Mouse (Mus musculus): ENCODE results near the gene Evpl.

Evpl gene

GRCm38 (mm10) chr11:116255090-116255981 lies 17.5 kb upstream of the Evpl start:
- DNase-seq (ENCODE audit: inconsistent ontology term), result no peak

- peak; percentile 94 for DNase-seq (ENCODE audit: inconsistent ontology term)
Measured at GRCm38 (mm10) chr11:116254627-116255026, 16.8 kb upstream of the Evpl start.

GRCm38 (mm10) chr11:116253076-116253600 lies 15.3 kb upstream of the Evpl start:
- DNase-seq (ENCODE audit: inconsistent ontology term), result no peak

GRCm38 (mm10) chr11:116250898-116251297 lies 13.0 kb upstream of the Evpl start:
- DNase-seq (ENCODE audit: inconsistent ontology term), result no peak

- DNase-seq (ENCODE audit: inconsistent ontology term), result no peak
Measured at GRCm38 (mm10) chr11:116247502-116248222, 9.8 kb upstream of the Evpl start.

- DNase-seq (ENCODE audit: inconsistent ontology term), result no peak
Measured at GRCm38 (mm10) chr11:116245616-116246015, 7.7 kb upstream of the Evpl start.

GRCm38 (mm10) chr11:116244580-116244979 lies 6.7 kb upstream of the Evpl start:
- DNase-seq (ENCODE audit: inconsistent ontology term), result no peak

GRCm38 (mm10) chr11:116241744-116242235 lies 3.9 kb upstream of the Evpl start:
- no peak for DNase-seq (ENCODE audit: inconsistent ontology term)

GRCm38 (mm10) chr11:116239797-116240196 lies 1.9 kb upstream of the Evpl start:
- DNase-seq (ENCODE audit: inconsistent ontology term), result peak; percentile 43

- no peak for DNase-seq (ENCODE audit: inconsistent ontology term)
Measured at GRCm38 (mm10) chr11:116234901-116235300, 3.0 kb downstream of the Evpl start.

GRCm38 (mm10) chr11:116232427-116232826 lies 5.5 kb downstream of the Evpl start:
- DNase-seq (ENCODE audit: inconsistent ontology term), result no peak

- DNase-seq (ENCODE audit: inconsistent ontology term), result no peak
Measured at GRCm38 (mm10) chr11:116228699-116229098, 9.2 kb downstream of the Evpl start.

- peak; percentile 69 for DNase-seq (ENCODE audit: inconsistent ontology term)
Measured at GRCm38 (mm10) chr11:116226414-116226813, 11.5 kb downstream of the Evpl start.

GRCm38 (mm10) chr11:116222740-116223059 lies 15.2 kb downstream of the Evpl start:
- DNase-seq (ENCODE audit: inconsistent ontology term), result no peak

- DNase-seq (ENCODE audit: inconsistent ontology term), result peak; percentile 18
Measured at GRCm38 (mm10) chr11:116221931-116222739, 15.7 kb downstream of the Evpl start.

- peak; percentile 54 for DNase-seq (ENCODE audit: inconsistent ontology term)
Measured at GRCm38 (mm10) chr11:116219885-116220284, 18.0 kb downstream of the Evpl start.

GRCm38 (mm10) chr11:116218737-116219400 lies 19.0 kb downstream of the Evpl start:
- DNase-seq (ENCODE audit: inconsistent ontology term), result peak; percentile 97

- DNase-seq (ENCODE audit: inconsistent ontology term), result no peak
Measured at GRCm38 (mm10) chr11:116218263-116218662, 19.6 kb downstream of the Evpl start.

GRCm38 (mm10) chr11:116216549-116216948 lies 21.3 kb downstream of the Evpl start:
- no peak for DNase-seq (ENCODE audit: inconsistent ontology term)

GRCm38 (mm10) chr11:116215991-116216390 lies 21.9 kb downstream of the Evpl start:
- DNase-seq (ENCODE audit: inconsistent ontology term), result no peak

- DNase-seq (ENCODE audit: inconsistent ontology term), result no peak
Measured at GRCm38 (mm10) chr11:116215181-116215580, 22.7 kb downstream of the Evpl start.

Data from Muller cell, postnatal 12 days (primary cell).